Mouse (Mus musculus) urinary bladder, postnatal 14 days (tissue): ENCODE data around the gene Oprm1.
"Not testable (repeated sequence)": the region's sequence is repeated elsewhere in the genome, so short reads cannot be mapped to it uniquely, and the experiment has no call there.

ENCODE experiments used
- DNase-seq: peaks from one replicate; pipeline ENCODE4 v3.0.0; 2021; ENCODE audit warnings: low spot score

The Oprm1 gene

DNA sequence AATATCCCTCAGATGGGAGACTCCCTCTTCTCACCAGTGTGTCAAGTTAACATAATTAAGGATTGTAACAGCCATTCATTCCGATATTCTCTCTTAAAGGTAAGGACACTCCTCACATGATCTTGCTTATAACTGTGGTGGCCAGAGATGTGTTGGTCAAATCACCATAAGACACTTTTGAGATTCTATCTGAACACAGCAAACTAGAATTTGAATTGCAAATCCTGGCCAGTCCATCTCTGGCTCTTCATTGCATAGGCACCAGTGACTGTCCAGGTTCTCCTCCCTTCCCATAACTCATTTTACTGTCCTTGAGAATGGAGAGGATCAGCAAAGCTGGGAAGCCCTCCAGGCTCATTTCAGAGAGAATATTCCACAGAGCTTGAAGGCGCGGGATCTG, at the start of gene Oprm1:
Oprm1 (plus strand) TSS at position 301 of the 400 bp plus-strand sequence.
- no peak for DNase-seq

DNA sequence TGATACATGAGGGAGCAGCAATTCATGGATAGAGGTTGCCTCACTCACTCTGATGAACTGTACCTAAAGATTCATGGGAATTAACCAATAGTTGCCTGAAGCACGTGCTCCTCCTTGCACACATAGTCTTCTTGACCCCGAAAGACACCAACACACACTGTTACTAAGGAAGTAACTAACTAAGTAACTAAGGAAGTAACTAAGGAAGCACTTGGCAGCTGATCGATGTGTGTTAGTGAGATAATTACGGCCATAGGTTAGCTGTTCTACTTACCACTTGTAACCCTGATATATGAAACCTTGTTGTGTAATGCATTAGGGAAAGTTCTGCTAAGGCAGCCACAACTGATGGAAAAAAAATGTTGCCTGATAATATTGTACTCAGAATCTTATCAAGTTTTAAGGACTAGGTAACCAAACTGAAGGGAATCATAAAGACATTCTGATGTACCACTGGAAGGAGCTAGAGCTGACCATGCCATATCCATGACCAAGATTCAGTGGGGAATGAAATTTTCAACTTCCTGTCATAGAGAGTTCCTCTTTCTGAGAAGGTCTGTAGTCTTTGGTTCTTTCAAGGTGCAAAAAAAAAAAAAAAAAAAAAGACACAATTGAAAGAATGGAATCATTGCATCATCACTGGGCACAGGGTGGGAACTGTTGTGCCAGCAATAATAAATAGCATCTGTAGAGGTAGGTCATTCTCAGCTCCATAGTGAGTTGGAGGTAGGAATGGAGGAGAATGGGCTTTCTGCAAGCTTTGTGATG, 40.9 kb upstream of the Oprm1 start:
- DNase-seq, result no peak

DNA sequence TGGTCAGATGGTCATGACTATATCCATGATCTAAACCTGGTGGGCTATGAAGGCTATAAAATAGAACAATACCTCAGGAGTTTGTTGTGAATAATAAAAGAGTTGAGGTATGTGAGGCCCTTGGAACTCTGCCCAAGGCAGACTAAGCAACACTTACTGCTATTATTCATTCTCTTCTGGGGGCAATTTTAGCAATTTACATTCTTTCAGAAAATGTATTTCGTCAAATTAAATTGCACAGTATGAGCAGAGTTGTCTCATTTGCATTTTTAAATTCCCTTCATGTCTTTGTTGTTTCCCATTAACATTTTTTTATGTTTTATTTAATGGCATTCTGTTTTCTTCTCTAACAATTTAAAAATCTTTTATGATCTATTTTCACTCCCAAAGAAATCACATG, 34.5 kb upstream of the Oprm1 start:
- DNase-seq, result no peak

DNA sequence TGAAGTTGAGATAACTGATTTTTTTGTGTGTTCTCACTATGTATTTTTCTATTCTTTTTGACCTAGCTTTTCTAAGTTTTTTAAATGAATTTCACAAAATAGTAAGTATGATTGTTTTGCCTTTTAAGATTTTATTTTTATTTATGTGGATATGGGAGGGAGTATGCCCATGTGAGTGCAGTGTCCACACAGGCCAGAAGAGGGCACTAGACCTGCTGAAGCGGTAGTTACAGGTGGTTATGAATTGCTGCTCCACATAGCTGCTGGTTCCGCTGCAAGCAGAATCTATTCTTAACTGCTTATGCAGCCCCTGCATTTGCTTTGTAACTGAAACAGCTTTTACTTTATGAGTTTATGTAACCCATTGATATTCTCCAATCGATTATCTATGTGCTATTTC, 29.8 kb upstream of the Oprm1 start:
- DNase-seq, result no peak

DNA sequence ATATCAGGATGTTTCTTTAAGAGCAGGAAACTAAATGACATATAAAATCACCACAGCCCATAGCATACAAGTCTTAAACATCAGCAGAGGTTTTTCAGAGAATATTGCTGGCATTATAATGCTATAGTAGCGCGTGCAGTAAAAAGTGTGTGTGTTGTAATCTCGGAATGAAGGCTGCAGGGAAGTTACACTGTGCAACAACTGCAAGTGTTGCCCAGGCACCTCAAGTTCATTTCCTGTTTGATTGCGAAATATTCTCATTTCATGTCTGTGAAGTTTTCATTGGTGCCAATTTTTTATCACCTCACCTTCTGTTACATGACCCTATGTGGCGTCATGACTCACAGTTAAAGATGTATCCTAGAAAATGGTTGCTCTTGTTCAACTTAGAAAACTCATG, 4.9 kb upstream of the Oprm1 start:
- no peak for DNase-seq

DNA sequence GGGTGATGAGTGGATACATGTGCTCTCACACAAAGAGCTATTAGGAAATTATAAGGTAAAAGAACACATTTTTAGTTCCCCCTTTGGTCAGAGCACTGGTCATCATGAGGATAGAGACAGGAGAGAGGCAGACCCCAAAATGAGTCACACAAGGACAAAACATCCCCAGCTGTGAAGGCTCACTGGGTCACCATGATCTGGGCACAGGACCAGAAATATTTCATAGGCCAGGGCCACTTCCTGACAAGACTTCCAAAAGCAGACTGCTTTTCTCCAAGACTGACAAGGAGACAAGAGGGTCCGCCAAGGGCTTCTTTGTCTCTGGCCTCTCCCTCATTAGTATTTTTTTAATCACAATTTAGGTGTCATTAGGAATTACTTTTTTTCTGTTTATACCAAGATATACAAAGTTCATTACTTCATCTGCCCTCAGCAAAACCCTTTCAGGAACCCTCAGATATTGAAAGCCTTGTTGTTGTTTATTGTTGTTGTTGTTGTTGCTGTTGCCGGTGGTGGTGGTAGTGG, 3.0 kb downstream of the Oprm1 start, which contains the start of gene Gm10945:
Gm10945 (minus strand) TSS at position 475 of the 525 bp plus-strand sequence.
- no peak for DNase-seq

DNA sequence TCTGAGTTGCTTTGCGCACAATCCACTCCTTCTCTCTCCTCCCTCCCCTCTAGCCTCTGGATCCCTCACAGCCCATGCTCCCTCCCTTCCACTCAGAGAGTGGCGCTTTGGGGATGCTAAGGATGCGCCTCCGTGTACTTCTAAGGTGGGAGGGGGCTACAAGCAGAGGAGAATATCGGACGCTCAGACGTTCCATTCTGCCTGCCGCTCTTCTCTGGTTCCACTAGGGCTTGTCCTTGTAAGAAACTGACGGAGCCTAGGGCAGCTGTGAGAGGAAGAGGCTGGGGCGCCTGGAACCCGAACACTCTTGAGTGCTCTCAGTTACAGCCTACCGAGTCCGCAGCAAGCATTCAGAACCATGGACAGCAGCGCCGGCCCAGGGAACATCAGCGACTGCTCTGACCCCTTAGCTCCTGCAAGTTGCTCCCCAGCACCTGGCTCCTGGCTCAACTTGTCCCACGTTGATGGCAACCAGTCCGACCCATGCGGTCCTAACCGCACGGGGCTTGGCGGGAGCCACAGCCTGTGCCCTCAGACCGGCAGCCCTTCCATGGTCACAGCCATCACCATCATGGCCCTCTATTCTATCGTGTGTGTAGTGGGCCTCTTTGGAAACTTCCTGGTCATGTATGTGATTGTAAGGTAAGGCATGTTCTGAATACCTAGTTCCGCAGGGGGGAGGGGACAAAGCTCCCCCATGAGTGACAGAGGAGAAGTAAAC, 30.4 kb downstream of the Oprm1 start:
- peak; percentile 36 for DNase-seq

DNA sequence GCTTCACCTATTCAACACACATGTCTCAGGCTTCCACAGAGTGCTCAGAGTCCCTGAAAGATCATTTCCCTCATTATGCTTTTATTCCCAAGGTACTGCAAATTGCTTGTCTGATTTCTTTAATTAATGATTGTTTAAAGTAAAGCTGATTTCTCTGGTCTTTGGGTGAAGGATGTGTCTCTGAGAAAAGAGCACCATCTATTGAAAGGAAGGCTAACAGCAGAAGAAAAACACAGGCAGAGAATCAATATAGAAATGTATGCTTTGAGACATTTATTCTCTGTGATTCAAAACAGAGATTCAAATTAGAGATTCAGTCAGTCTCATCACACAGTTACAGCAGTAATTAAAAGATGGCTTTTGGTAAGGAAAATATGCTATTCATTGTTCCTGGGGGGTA, 31.9 kb downstream of the Oprm1 start:
- no peak for DNase-seq

DNA sequence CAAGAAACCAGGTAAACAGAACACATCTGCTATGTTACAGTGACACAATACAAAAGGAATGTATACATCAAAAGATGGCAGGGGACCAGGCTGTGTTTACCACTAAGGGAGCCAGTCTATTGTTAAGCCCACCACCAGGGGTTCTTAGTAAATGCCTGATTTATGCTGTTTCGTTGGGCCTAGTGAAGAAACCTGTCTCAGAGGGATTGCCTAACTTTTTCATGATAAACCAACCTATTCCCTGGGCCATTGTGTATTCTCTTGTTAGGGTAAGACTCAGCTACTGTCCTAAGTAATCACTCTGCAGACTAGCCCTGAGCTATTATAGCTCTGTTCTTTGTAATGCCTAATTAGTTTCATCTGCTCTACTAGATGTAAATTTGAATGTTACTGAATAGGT, 62.3 kb downstream of the Oprm1 start:
- DNase-seq, result no peak

DNA sequence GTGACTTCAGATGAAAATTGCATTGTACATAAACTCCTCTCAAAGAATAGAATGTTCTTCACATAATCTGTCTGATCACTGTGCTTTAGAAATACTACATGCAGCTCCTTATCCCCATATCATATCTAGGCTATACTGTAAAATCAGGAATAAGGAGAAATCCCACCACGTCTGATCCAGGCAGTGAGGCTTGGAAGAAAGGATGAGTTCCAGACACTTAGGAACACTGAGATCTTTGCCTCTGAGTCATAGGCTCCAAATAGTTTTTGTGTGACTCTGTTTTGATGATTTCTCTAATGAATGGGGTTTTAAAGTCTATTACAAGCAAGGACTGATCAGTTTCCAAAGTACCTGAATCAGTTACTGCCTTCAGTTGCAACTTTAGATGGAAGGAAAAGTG, 83.9 kb downstream of the Oprm1 start:
- DNase-seq, result no peak

DNA sequence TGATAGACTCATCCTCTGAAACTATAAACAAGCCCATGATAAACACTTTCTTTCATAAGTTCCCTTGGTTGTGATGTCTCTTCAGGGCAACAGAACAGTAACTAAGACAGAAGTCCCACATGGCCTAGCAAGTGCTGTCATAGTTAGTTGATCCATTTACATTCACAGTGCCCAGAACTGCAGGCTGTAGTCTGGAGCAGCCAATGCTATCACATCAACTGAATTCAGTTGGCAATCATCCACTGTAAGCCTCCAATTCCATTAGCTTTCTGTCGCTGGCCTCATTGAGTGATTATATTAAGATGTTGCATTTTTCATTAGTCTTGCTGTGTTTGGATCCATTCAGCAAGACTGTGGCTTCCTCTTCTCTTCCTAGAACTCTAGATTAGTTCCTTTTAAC, 88.0 kb downstream of the Oprm1 start:
- no peak for DNase-seq

DNA sequence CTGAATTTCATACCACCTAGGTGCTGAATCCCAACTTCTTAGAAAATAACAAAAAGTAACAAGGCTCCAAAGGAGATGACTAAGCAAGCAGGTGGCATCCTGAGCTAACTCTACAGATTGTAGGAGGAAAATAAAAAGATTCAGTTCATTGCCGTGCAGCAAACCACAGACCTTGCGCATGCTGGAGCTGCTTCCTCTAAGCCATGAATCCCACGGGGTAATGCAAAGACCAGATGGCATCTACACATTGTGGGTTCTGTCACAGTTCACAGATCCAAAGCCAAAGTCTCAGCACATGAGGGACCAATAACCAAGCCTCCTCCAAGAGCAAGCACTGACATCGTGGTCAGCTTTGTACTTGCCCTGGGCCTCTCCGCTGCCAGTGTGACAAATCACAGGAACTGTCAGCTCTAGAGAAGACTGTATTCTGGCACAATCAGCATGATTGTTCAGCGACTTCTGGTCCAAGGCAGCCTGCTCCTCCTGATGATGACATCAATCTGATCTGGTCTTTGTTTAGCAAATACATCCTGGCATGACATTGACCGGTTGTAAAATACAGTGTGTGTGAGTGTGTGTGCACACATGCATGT, 90.0 kb downstream of the Oprm1 start:
- DNase-seq, result no peak

DNA sequence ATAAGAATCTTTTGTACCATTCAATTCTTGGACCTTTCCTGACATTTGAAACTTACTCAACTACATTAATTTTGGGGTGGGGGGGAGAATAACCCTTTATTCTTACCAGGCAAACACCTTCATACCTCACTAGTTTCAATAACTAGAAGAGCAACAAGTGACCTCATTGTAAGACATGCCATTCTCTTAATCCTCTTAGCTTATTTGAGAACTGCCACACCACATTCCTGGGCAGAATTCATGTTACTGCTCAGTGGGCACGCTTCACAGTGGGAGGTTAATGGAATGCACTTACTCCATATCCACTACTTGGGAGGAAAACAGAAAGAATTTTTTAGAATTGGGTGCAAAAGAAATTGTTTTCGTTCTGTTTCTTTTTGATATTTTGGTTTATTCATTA, 90.5 kb downstream of the Oprm1 start:
- DNase-seq, result no peak

DNA sequence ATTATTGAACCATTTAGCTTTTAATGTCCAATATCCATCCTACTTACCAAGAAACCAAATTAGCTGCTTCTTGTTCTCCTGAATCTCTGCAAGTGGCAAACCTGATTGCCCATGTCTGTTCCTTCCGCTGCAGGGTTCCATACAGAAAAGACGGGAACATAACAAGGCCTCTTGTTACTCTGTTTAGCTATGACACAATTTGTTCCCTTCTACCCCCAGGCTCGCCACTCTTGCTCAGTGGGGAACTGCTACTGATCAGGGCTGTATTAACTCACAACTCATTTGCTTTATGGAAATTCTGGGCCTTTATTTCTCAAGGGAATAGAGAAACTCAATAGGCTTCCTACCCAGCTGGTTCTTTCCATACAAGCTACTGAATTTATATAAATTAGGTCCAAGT, 97.5 kb downstream of the Oprm1 start:
- DNase-seq, result no peak

DNA sequence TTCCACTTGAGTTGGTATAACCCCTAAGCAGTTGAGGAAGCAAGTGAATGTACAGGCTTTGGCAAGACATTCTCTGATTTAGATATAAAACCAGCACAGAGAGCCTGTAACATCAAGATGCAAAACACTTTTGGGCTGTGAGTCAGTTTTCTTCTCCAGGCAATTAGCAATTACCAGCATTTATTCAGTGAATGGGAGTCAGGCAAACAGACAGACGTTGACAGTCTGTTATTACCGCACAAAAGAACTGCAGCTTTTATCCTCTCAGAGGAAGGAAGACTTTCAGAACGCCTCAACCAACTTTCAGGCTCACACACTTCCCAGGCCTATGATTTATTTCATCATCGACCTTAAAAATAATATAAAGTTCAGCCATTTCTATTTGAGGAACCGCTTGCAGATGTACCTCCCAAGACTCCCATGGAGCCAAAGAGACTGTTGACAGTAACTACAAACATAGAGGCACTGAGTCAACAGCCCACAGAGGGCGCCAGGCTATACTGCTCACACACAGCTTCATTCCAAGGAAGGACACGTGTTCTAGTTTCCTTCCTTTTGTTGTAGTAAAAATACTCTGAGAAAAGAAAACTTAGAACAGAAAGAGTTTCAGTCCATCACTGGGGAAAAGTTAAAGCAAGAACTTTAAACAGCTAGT, 113.2 kb downstream of the Oprm1 start:
- DNase-seq, result no peak

DNA sequence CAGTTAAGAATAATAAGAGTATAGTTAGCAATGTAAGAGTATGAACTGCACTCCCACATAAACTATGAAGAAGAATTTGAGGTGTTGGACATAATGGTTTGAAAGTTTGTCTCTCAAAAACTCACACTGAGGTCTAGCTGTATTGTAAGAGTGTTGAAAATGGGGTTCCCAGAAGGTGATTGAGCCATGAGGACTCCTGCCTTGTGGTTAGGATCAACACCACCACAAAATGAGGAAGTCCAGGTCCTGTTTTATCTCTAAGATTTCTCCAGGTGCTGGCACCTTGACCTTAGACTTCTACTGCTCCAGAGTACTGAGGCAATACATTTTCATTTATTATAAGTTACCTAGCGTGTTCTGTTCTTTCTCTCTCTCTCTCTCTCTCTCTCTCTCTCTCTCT, 115.6 kb downstream of the Oprm1 start:
- DNase-seq, result no peak

DNA sequence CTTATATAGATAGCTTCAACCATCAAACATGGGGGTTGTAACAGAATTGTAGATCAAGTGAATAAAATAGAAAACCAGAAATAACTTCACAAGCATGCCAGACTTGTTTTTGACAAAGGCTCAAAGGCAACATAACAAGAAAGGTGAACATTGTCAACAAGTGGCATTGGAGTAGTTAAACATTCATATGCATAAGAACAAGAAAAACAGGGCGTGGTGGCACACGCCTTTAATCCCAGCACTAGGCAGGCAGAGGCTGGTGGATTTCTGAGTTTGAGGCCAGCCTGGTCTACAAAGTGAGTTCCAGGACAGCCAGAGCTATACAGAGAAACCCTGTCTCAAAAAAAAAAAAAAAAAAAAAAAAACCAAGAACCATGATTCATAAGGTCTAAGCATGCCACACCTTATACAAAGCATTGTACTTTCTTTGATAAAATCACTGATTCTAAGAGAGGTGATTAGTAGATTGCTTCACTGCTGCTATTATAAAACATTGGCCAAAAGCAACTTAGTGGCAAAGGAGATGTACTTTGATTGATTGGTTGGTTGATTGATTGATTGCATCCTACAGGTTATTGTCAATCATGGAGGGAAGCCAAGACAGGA, 120.1 kb downstream of the Oprm1 start:
- no peak for DNase-seq

DNA sequence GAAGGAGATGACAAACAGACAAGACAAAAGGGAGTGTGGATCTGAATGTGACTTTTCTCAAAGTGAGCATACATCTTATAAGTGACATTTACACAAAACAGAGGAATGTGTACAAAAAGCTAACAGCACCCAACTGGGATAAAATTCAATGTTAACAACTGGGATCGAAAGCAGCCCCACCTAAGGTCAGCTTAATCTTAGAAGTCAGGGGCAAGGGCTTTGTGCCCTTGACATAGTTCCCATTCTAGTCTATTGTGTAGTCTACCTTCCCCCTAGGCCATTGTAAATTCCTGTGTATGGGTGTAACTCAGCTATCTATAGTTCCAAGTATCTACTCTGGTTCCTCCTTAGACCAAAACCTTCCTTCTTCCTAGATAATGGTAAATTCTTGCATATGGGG, 123.7 kb downstream of the Oprm1 start:
- not testable (repeated sequence) for DNase-seq

DNA sequence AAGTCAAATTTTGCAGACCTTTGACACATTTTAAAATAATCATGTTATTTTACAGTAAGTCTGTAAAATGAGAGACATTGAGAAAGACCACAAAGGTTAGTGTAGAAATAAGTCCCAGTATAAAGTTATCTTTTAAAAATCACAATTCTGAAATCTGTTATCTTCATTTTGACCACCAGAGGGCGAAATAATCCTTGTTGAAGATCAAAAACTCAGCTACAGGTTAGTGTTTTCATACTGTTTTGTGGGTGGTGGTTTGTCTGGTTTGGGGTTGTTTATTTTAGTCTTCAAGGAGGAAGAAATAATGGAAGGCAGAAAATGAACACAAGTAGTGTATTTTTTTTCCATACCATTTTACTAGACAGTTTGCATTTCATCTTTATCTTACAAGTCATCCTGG, 127.2 kb downstream of the Oprm1 start:
- no peak for DNase-seq

DNA sequence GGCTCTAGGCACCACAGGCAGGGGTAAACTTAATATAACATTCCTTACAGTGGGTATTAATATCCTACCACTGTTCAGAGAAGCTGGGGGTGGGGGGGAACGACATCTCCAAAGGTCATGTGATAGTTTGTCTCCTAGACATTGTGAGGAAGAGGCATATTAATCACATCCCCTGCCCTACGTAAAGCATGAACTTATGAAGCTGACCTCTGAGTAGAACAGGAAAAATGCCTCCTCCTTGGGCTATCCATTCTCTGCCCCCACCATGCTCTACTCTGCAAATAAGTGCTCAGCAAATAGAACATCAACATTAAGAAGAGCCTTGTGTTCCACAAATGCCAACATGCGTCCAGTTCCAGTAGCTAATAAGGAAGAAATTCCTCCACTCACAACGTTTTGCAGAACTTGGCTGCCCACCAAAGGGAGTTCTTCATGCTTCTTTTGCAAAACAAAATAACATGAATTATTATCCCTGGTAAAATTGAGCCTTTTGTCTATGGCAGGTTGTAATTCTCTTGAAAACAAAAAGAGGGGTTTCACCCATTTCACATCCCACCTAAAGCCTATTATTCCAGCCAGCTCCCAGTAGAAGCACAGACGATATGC, 131.4 kb downstream of the Oprm1 start:
- peak; percentile 11 for DNase-seq

DNA sequence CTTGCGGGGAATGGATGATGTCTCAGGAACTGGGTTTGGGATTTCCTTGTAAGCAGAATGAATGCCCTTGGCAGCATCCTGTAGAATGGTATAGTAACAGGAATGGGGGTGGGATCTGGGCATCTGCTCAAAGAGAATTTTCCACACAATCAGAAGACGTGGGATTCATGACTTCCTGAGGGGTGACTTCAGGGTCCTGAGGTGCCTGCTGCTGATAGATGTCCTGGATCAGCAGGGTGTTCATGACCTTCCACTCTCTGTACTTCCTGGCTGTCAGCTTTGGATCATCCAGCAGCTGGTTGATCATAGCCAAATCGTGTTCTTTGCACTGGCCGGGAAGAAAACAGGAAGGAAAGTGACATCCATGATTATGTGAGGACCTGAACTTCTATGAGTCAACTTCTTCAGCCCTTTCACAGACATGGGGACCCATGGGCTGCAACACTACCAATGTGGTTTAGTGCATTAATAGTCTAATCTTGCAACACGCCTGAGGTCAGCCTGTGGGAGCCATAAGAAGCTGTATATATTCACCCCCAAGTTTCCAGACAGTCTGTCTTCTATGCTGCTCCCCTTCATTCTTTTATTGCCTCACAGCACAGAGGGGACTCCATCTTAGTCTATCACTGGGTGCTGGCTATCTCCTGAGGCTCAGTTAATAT, 132.2 kb downstream of the Oprm1 start:
- no peak for DNase-seq
